Mouse (Mus musculus) ES-Bruce4 (cell line): ENCODE data around the gene Ltbp1. TPM values are rescaled to one million over a fixed set of nuclear protein-coding genes. Genes with fewer than 3 reads are reported as not detected.

Experiments
- H3K27ac ChIP-seq: 2 replicates; pipeline ENCODE4 v1.5.1; 2012; ENCODE audit warnings: low read length, inconsistent platforms; ENCODE audit not compliant: insufficient read depth
- H3K27me3 ChIP-seq: 2 replicates; pipeline ENCODE4 v1.6.1; 2012; ENCODE audit warnings: mild to moderate bottlenecking, low read length, inconsistent platforms; ENCODE audit not compliant: control insufficient read depth, poor library complexity, insufficient read depth, severe bottlenecking
- H3K36me3 ChIP-seq: 2 replicates; pipeline ENCODE4 v1.6.1; 2012; ENCODE audit warnings: inconsistent platforms, mild to moderate bottlenecking, low read length, moderate library complexity; ENCODE audit not compliant: control insufficient read depth, poor library complexity, insufficient read depth, severe bottlenecking
- H3K4me1 ChIP-seq: one replicate; pipeline ENCODE4 v1.8.1; 2011; ENCODE audit warnings: low read length; ENCODE audit not compliant: control insufficient read depth, insufficient read depth
- H3K4me3 ChIP-seq: 2 replicates; pipeline ENCODE4 v1.5.1; 2011; ENCODE audit warnings: low read depth, mild to moderate bottlenecking, low read length
- H3K9ac ChIP-seq: 2 replicates; pipeline ENCODE4 v1.6.1; 2012; ENCODE audit warnings: low read depth, mild to moderate bottlenecking, inconsistent platforms; ENCODE audit not compliant: poor library complexity, severe bottlenecking
- H3K9me3 ChIP-seq: replicated peaks from 2 replicates; pipeline ENCODE4 v1.6.1; 2012; ENCODE audit warnings: mild to moderate bottlenecking, low read length, inconsistent platforms; ENCODE audit not compliant: control insufficient read depth, poor library complexity, insufficient read depth, severe bottlenecking
- CTCF ChIP-seq: IDR thresholded peaks from one replicate; pipeline ENCODE4 v1.8.1; 2011; ENCODE audit warnings: low read depth, low read length
- EP300 ChIP-seq: IDR thresholded peaks from 2 replicates; pipeline ENCODE4 v1.6.1; 2011; ENCODE audit warnings: low read depth, low read length; ENCODE audit not compliant: insufficient read depth
- POLR2A ChIP-seq: IDR thresholded peaks from one replicate; pipeline ENCODE4 v1.8.1; 2011; ENCODE audit warnings: low read length; ENCODE audit not compliant: insufficient read depth
- polyA plus RNA-seq: library from polyadenylated mRNA; stranded (reverse); fragments of >200 nt; gene quantifications from 2 replicates; pipeline ENCODE4 v1.2.4, GENCODE M21; 2011; ENCODE audit warnings: low read depth; ENCODE audit not compliant: missing spikeins, insufficient read depth, insufficient read length

Gene Ltbp1
- polyA plus RNA-seq, 1 experiment, result 9.1 TPM

GRCm38 (mm10) chr17:75020026-75020425 lies 14.7 kb downstream of the Ltbp1 start:
- Histone ChIP-seq H3K27me3 (no peaks in the 10 kb centered on the region), H3K4me3 (no peak overlapping the region), H3K9ac (no peak overlapping the region), H3K9me3 (no peaks in the 10 kb centered on the region), H3K4me1 (no peaks in the 10 kb centered on the region), H3K36me3 (no peaks in the 10 kb centered on the region), H3K27ac (no peak overlapping the region)
- TF ChIP-seq POLR2A (no peak), CTCF (no peak), EP300 (no peak)

- Histone ChIP-seq H3K27me3 (no peaks in the 10 kb centered on the region), H3K9me3 (no peaks in the 10 kb centered on the region), H3K27ac (no peak overlapping the region), H3K9ac (no peak overlapping the region), H3K36me3 (no peaks in the 10 kb centered on the region), H3K4me1 (no peaks in the 10 kb centered on the region), H3K4me3 (no peak overlapping the region)
- TF ChIP-seq POLR2A (no peak), CTCF (no peak), EP300 (no peak)
These were observed 15.3 kb downstream of the Ltbp1 start for GRCm38 (mm10) chr17:75020619-75021018.

GRCm38 (mm10) chr17:75027358-75028131 lies 22.2 kb downstream of the Ltbp1 start:
- Histone ChIP-seq H3K9me3 (peaks cover 7% of the 10 kb centered on the region; the same call in 1 of the 2 replicates), H3K4me1 (no peaks in the 10 kb centered on the region), H3K36me3 (no peaks in the 10 kb centered on the region), H3K9ac (no peak overlapping the region), H3K27ac (no peak overlapping the region), H3K4me3 (no peak overlapping the region), H3K27me3 (no peaks in the 10 kb centered on the region)
- no peak for TF ChIP-seq EP300
- TF ChIP-seq POLR2A, result no peak
- no peak for TF ChIP-seq CTCF

GRCm38 (mm10) chr17:75033356-75033755 lies 28.0 kb downstream of the Ltbp1 start:
- Histone ChIP-seq H3K9me3 (peaks cover 2% of the 10 kb centered on the region; the same call in 1 of the 2 replicates), H3K9ac (no peak overlapping the region), H3K36me3 (no peaks in the 10 kb centered on the region), H3K27ac (no peak overlapping the region), H3K27me3 (no peaks in the 10 kb centered on the region), H3K4me3 (no peak overlapping the region), H3K4me1 (no peaks in the 10 kb centered on the region)
- TF ChIP-seq POLR2A (no peak), CTCF (no peak), EP300 (no peak)

DNA sequence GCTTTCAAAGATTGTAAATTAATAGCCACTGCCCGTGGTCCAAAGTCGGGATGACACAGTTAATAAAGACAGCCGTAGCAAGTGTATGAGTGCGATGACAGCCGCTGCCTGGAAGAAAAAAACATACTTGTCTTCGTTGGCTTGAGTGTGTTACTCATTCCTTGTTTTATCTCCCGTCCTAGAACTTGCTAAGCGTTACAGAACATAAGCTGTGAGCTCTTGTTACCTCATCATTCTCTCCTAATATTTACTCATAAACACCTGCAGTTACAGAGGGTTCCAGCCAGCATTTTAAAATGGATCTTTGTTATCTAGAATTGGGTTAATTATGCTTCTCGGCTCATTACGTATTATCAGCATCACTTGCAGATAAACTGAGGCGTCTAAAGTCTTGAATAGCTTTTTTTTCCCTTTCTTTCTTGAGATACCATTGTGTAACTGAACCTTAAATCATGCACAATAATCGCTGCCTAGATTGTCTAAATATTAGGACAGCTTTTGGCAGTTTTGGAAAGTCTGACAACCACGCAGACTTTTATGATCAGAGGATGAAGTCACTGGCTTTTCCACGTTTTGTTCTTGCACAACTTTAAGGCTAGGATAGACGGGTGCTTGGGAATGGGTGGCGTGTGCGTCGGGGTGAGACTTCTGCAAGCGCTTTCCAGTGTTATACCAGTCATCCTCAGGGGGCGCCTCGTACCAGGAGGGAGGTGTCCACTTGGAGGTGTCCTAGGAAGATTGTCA lies 28.7 kb downstream of the Ltbp1 start:
- Histone ChIP-seq H3K27ac (no peak overlapping the region), H3K9ac (no peak overlapping the region), H3K9me3 (no peaks in the 10 kb centered on the region), H3K4me1 (no peaks in the 10 kb centered on the region), H3K27me3 (no peaks in the 10 kb centered on the region), H3K4me3 (no peak overlapping the region), H3K36me3 (no peaks in the 10 kb centered on the region)
- no peak for TF ChIP-seq POLR2A
- no peak for TF ChIP-seq CTCF
- no peak for TF ChIP-seq EP300

- no peak overlapping the region for H3K9ac ChIP-seq
- H3K27me3 ChIP-seq, result no peaks in the 10 kb centered on the region
- no peaks in the 10 kb centered on the region for H3K36me3 ChIP-seq
- no peak overlapping the region for H3K27ac ChIP-seq
- no peak overlapping the region for H3K4me3 ChIP-seq
- TF ChIP-seq POLR2A (no peak), EP300 (no peak), CTCF (no peak)
- no peaks in the 10 kb centered on the region for H3K9me3 ChIP-seq
- H3K4me1 ChIP-seq, result no peaks in the 10 kb centered on the region
These were observed 31.5 kb downstream of the Ltbp1 start for GRCm38 (mm10) chr17:75036881-75037280.
